Mouse (Mus musculus) CH12.LX (cell line): Measurements from ENCODE around the gene Dact3. TPM values are rescaled to one million over a fixed set of nuclear protein-coding genes. Genes with fewer than 3 reads are reported as not detected.

Experiments used
- DNase-seq: peaks from one replicate; pipeline ENCODE4 v3.0.0-alpha.2; 2013; ENCODE audit errors: extremely low read depth
- H3K27ac ChIP-seq: 2 replicates; pipeline ENCODE4 v1.5.1; 2012; ENCODE audit warnings: low read depth, mild to moderate bottlenecking, control low read depth, moderate library complexity; ENCODE audit not compliant: insufficient read depth
- H3K27me3 ChIP-seq: replicated peaks from 2 replicates; pipeline ENCODE3; 2012; ENCODE audit warnings: inconsistent platforms
- H3K36me3 ChIP-seq, 2 experiments: replicated peaks in 1 of 2; 2 replicates each; pipeline versions ENCODE3 to v1.6.1; 2012; ENCODE audit warnings: inconsistent platforms in 1 of 2, low read length in 1 of 2, mild to moderate bottlenecking in 1 of 2, mixed read lengths in 1 of 2, moderate library complexity in 1 of 2; ENCODE audit not compliant: control insufficient read depth in 1 of 2, insufficient read depth in 1 of 2
- H3K4me1 ChIP-seq, 2 experiments: 2 replicates each; pipeline ENCODE4 v1.6.1; 2012; ENCODE audit warnings: inconsistent platforms in 1 of 2, moderate library complexity in 1 of 2; ENCODE audit not compliant: insufficient read depth in 2 of 2, control insufficient read depth in 1 of 2
- H3K4me2 ChIP-seq: 2 replicates; pipeline ENCODE4 v1.6.1; 2012; ENCODE audit warnings: low read depth, mild to moderate bottlenecking, control low read depth; ENCODE audit not compliant: poor library complexity, insufficient read depth, severe bottlenecking
- H3K4me3 ChIP-seq, 3 experiments: fragments of 150-350 bp in 1 of 3; sonication (generic) in 1 of 3; replicated peaks in 1 of 3; 2 replicates each; pipeline versions ENCODE3 to v1.5.1; 2011 to 2012; ENCODE audit warnings: low read depth in 2 of 3, low read length in 2 of 3, mild to moderate bottlenecking in 2 of 3, moderate library complexity in 2 of 3, control low read depth in 1 of 3, improper control_type of control experiment in 1 of 3, inconsistent platforms in 1 of 3, mixed read lengths in 1 of 3; ENCODE audit not compliant: poor library complexity in 1 of 3
- H3K79me2 ChIP-seq: replicated peaks from 2 replicates; pipeline ENCODE4 v1.6.1; 2012; ENCODE audit warnings: mild to moderate bottlenecking, moderate library complexity; ENCODE audit not compliant: control insufficient read depth, poor library complexity, insufficient read depth, severe bottlenecking; ENCODE audit errors: extremely low read depth
- H3K9ac ChIP-seq: 2 replicates; pipeline ENCODE4 v1.6.1; 2012; ENCODE audit warnings: low read depth, mild to moderate bottlenecking, control low read depth, moderate library complexity; ENCODE audit not compliant: insufficient read depth
- H3K9me3 ChIP-seq: replicated peaks from 2 replicates; pipeline ENCODE3; 2012; ENCODE audit warnings: low read length, inconsistent platforms, mixed read lengths
- BHLHE40 ChIP-seq: IDR thresholded peaks from 2 replicates; pipeline ENCODE4 v1.6.1; 2011; ENCODE audit warnings: mild to moderate bottlenecking, low read depth, low read length, improper control_type of control experiment
- CHD1 ChIP-seq: IDR thresholded peaks from 2 replicates; pipeline ENCODE4 v1.6.1; 2012; ENCODE audit warnings: low read depth, low read length, improper control_type of control experiment, inconsistent platforms
- CHD2 ChIP-seq: IDR thresholded peaks from 2 replicates; pipeline ENCODE4 v1.6.1; 2011; ENCODE audit warnings: low read length, improper control_type of control experiment
- CTCF ChIP-seq, 2 experiments: IDR thresholded peaks in 1 of 2; conservative IDR thresholded peaks in 1 of 2; 2 replicates each; pipeline ENCODE4 v1.5.1; 2011 to 2012; ENCODE audit warnings: low read depth in 2 of 2, low read length in 2 of 2, improper control_type of control experiment in 1 of 2, inconsistent platforms in 1 of 2, mild to moderate bottlenecking in 1 of 2, moderate library complexity in 1 of 2
- ELF1 ChIP-seq: IDR thresholded peaks from 2 replicates; pipeline ENCODE4 v1.6.1; 2014; ENCODE audit warnings: low read depth, mild to moderate bottlenecking, inconsistent platforms, low read length, improper control_type of control experiment
- ETS1 ChIP-seq: conservative IDR thresholded peaks from 2 replicates; pipeline ENCODE4 v1.6.1; 2012; ENCODE audit warnings: low read depth, mild to moderate bottlenecking, inconsistent platforms, low read length, improper control_type of control experiment, moderate library complexity
- GABPA ChIP-seq: IDR thresholded peaks from 2 replicates; pipeline ENCODE4 v1.6.1; 2012; ENCODE audit warnings: low read depth, low read length, improper control_type of control experiment, inconsistent platforms; ENCODE audit not compliant: insufficient replicate concordance
- HCFC1 ChIP-seq: IDR thresholded peaks from 2 replicates; pipeline ENCODE4 v1.6.1; 2012; ENCODE audit warnings: low read depth, mild to moderate bottlenecking, inconsistent platforms, low read length, improper control_type of control experiment
- JUN ChIP-seq: IDR thresholded peaks from 2 replicates; pipeline ENCODE4 v1.6.1; 2011; ENCODE audit warnings: low read depth, mild to moderate bottlenecking, low read length, improper control_type of control experiment, moderate library complexity; ENCODE audit not compliant: insufficient read depth
- MAZ ChIP-seq: IDR thresholded peaks from 2 replicates; pipeline ENCODE4 v1.6.1; 2012; ENCODE audit warnings: low read depth, mild to moderate bottlenecking, inconsistent platforms, low read length, improper control_type of control experiment, moderate library complexity
- MEF2A ChIP-seq: IDR thresholded peaks from 2 replicates; pipeline ENCODE4 v1.6.1; 2014; ENCODE audit warnings: low read depth, mild to moderate bottlenecking, inconsistent platforms, low read length, improper control_type of control experiment, borderline replicate concordance
- MXI1 ChIP-seq: IDR thresholded peaks from 2 replicates; pipeline ENCODE4 v1.6.1; 2011; ENCODE audit warnings: mild to moderate bottlenecking, low read depth, low read length, improper control_type of control experiment
- NELFE ChIP-seq: IDR thresholded peaks from 2 replicates; pipeline ENCODE4 v1.6.1; 2011; ENCODE audit warnings: low read depth, low read length, improper control_type of control experiment
- SIN3A ChIP-seq: IDR thresholded peaks from 2 replicates; pipeline ENCODE4 v1.6.1; 2012; ENCODE audit warnings: low read length, improper control_type of control experiment, inconsistent platforms
- TBP ChIP-seq: conservative IDR thresholded peaks from 2 replicates; pipeline ENCODE4 v1.6.1; 2011; ENCODE audit warnings: low read depth, low read length, improper control_type of control experiment
- TCF12 ChIP-seq: IDR thresholded peaks from 2 replicates; pipeline ENCODE4 v1.6.1; 2014; ENCODE audit warnings: low read depth, mild to moderate bottlenecking, inconsistent platforms, low read length, improper control_type of control experiment
- ZKSCAN1 ChIP-seq: IDR thresholded peaks from 2 replicates; pipeline ENCODE4 v1.6.1; 2012; ENCODE audit warnings: low read depth, inconsistent platforms, low read length, improper control_type of control experiment, borderline replicate concordance
- ZMIZ1 ChIP-seq: IDR thresholded peaks from 2 replicates; pipeline ENCODE4 v1.6.1; 2012; ENCODE audit warnings: low read depth, mild to moderate bottlenecking, inconsistent platforms, low read length, improper control_type of control experiment
- ZNF384 ChIP-seq: IDR thresholded peaks from 2 replicates; pipeline ENCODE4 v1.6.1; 2012; ENCODE audit warnings: low read depth, low read length, improper control_type of control experiment, inconsistent platforms
- dilution Hi-C: fragments of 300-500 bp; cut with MboI; formaldehyde crosslinking; loops from 2 replicates; pipeline ENCODE4 v1.14.3; 2020; ENCODE audit warnings: low sequenced_read_pairs; ENCODE audit not compliant: extremely low pct_unique_long_range_greater_than_20kb, extremely low pct_ligation_motif_present
- in situ Hi-C: fragments of 300-500 bp; cut with MboI; formaldehyde crosslinking; loops from 3 replicates; pipeline ENCODE4 v1.14.3; 2019; ENCODE audit warnings: low sequenced_read_pairs, low pct_ligation_motif_present, low pct_unique_long_range_greater_than_20kb, mixed read lengths
- polyA plus RNA-seq: library from polyadenylated mRNA; unstranded; fragments of >175 nt; gene quantifications from 2 replicates; pipeline ENCODE4 v1.2.1, GENCODE M21; 2012; ENCODE audit warnings: low read depth; ENCODE audit not compliant: insufficient read length
- total RNA-seq, 2 experiments: library from RNA; depleted of rRNA; stranded (reverse); fragments of 300-350 nt in 1 of 2; fragments of >200 nt in 1 of 2; gene quantifications; 2 replicates each; pipeline ENCODE4 v1.2.3; 2012 to 2014

The Dact3 gene
- total and polyA plus RNA-seq, 3 experiments = 3.5 to 12.0 (median 5.1) TPM

DNA sequence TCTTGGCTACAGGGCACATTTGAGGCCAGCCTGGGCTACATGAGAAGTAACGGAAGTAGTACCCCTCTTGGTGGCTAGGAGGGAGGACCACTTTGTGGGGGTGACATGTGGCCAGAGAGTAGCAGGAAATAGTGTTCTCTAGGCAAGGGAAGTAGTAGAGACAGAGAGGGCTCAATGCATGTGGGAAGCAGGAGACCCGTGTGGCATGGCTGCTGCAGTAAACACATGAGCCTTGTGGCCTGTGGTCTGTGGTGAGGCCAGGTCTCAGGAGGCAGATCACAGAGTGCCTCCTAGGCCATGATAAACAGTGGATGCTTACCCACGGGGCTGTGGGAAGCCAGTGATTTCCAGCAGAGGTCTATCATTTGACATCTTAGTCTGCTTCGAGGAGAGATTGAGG, 47.8 kb upstream of the Dact3 start:
- no peaks in the 10 kb centered on the region for H3K9me3 ChIP-seq
- H3K4me3 ChIP-seq = peak overlapping the region in 1 of 3 experiments; percentile 26
- H3K27me3 ChIP-seq = no peaks in the 10 kb centered on the region
- 0 out of 2 replicates have a peak overlapping the region, but pooled peaks have one; percentile 8 for H3K4me2 ChIP-seq
- DNase-seq = no peak
- in situ Hi-C loops (no loop called here), dilution Hi-C loops (no loop called here)
- peaks cover 19 to 71% of the 10 kb centered on the region in 2 experiments for H3K4me1 ChIP-seq
- H3K27ac ChIP-seq = peak overlapping the region; percentile 83
- H3K9ac ChIP-seq = no peak overlapping the region
- TF ChIP-seq ZKSCAN1 = no peak
- no peak; the same call in 1 of the 2 replicates for TF ChIP-seq SIN3A
- no peak for TF ChIP-seq GABPA
- no peak for TF ChIP-seq ZNF384
- no peak for TF ChIP-seq JUN
- no peak for TF ChIP-seq CHD1
- TF ChIP-seq ETS1 = no peak
- 0 out of 2 replicates have a peak, but pooled peaks have one; percentile 10 for TF ChIP-seq NELFE
- TF ChIP-seq CTCF (conservative IDR thresholded peaks at IDR 0.05 in 1 of 2, IDR thresholded peaks at IDR 0.05 in 1 of 2; ENCODE audit: low read depth in 2 of 2, low read length in 2 of 2) = no peak
- no peak for TF ChIP-seq MXI1
- no peak for TF ChIP-seq HCFC1
- TF ChIP-seq BHLHE40 = peak; percentile 76
- no peak for TF ChIP-seq TCF12
- TF ChIP-seq TBP = no peak
- no peak for TF ChIP-seq MEF2A
- peaks cover 91 to 96% of the 10 kb centered on the region in 2 experiments for H3K36me3 ChIP-seq
- peaks cover 16% of the 10 kb centered on the region for H3K79me2 ChIP-seq

DNA sequence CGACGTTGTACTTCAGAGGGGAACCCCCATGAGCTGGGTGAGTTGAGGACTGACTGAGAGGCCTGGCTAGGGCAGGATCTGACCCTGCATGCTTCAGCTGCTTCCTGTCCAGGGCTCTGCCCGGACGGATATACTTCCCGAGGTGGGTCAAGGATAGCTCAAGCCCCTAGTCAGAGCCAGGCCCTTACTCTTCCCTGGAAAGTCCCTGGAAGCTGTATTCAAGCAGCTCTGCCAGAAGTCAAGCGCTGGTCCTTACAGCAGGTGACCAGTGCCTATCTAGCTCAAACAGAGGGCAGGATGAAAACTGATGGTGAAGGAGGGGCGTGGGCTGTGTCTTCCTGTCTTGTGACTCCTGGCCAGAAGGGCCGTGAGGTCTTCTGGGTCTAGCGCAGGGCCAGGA, 44.7 kb upstream of the Dact3 start:
- no peak overlapping the region for H3K27ac ChIP-seq
- peaks cover 89 to 97% of the 10 kb centered on the region in 2 experiments for H3K36me3 ChIP-seq
- peaks cover 19 to 47% of the 10 kb centered on the region in 2 experiments for H3K4me1 ChIP-seq
- no peak for DNase-seq
- H3K9me3 ChIP-seq = no peaks in the 10 kb centered on the region
- TF ChIP-seq MAZ (no peak), ELF1 (no peak), ZMIZ1 (no peak), CHD2 (no peak)
- no peak overlapping the region for H3K9ac ChIP-seq
- H3K4me2 ChIP-seq = no peak overlapping the region
- peaks cover 4% of the 10 kb centered on the region; the same call in 1 of the 2 replicates for H3K79me2 ChIP-seq
- H3K4me3 ChIP-seq = no peak overlapping the region
- no peaks in the 10 kb centered on the region for H3K27me3 ChIP-seq
- dilution Hi-C loops = no loop called here
- in situ Hi-C loops = no loop called here
